Mouse (Mus musculus): ENCODE measurements around the gene Pex26. TPM values are rescaled to one million over a fixed set of nuclear protein-coding genes. Genes with fewer than 3 reads are reported as not detected.
A peak's percentile ranks its signal among the peaks of the same experiment; 100 is the strongest.

Pex26 gene
- polyA plus RNA-seq, 2 experiments from 2014 or later = 1.9 to 2.1 TPM

DNA sequence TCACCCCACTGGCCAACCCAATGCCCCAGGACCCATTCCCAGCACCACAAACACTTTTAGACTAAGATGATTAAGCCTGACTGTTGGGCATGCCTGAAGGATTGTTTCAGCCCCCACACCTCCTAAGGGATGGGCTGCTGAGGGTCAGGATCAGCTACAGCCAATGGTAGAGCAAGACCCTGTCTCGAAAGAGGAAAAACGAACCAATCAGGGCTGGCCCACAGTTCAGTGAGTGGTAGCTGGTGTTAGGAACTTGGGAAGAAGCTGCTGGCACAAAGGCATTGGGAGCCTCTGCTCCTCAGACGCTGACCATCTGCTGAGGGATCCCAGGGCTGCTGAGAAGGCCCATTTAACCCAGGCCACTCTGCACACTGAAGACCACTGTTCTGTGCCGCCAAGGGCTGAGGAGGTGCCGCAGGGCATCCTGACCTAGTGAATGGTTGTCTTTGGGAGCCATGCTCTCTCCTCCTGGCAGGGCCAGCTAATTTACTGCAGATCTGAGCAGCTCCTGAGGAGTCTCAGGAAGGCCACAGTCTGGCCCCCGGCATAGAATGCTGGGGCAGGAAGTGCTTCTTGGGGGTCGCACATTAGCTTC is 16.0 kb upstream of the Pex26 start:
- ATAC-seq = no peak

DNA sequence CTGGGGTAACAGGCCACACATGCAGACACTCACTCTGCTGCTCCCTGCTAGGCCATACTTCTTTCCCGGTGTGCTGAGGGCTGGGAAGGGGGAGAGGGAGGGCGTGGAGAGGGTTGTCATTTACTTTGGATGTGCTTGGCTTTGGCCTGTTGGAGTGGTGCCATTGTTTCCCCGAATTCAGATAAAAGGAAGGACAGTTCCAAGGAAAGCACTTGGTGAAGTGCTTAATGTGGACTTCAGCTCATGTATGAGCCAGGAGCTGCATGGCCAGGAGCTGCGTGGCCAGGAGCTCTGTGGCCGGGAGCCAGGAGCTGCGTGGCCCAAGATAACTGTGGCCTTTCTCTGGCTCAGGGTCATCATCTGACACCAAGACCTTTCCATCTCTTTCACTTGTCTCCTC is 12.4 kb upstream of the Pex26 start:
- ATAC-seq = no peak

DNA sequence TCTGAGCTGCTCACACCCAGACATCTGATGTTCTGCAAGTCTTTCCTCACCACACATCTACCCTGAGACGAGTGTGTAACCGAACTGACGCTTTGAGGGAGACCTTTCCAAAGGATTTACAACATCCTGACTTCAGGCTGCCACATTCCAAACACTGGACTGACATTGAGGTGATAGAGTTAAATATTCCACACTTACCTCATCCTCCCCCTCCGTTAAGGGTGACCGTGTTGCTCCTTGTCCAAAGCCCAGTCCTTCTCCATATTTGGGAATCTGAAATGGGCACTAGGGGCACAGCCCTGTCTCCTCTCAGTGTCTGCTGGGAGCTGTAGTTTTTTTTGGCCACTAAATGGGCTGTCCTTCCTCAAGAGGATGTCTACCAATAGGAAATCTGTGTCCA is 10.0 kb upstream of the Pex26 start:
- no peak for ATAC-seq

DNA sequence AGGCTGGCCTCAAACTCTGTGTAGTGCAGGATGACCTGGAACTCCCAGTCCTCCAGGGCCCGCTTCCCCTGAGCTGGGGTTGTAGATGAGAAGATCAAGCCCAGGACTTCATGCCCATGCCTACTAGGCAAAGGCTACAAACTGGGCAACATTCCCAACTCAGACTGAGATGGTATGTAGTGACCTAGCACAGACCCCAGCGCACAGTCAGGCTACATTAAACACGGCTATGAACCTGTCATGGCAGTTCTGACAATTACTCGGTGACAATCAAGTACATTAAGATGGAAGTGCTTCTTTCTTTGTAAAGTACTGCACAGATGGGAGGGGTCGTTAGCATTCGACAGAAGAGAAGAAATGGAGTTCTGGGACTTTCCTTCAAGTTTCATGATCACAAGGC is 8.7 kb upstream of the Pex26 start:
- no peak for ATAC-seq

DNA sequence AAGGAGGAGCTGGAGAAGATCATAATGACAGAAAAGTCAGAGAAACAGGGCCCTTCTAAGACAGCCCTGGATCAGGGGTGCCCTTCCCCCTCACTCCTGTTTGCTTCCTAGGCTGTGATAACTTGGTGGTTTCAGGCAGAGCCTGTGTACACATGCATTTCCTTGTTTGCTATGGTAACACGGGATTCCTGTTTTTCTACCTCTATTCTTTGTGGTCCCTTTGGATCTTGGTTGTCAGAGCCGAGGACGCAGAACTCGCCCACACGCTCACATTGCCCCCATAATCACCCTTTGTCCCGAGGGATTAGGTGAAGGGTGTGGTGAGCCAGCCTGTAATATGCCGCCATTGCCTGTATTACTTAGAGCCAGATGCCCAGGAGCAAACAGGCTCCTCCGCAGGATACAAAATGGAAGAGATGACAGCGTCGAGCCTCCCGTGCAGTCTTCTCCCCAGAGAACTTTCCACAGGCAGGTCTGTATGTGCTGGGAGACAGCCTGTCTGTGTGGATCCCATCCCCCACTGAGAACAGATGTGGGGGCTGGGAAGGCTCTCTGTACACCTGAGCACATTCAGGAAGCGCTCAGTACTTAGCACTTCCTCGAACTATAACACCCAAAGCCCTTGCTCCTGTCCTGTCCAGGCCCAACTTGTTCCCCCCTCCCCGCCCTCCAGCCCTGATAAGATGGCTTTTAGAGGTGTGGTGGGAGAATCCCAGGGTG is 7.3 kb upstream of the Pex26 start:
- ATAC-seq = no peak

DNA sequence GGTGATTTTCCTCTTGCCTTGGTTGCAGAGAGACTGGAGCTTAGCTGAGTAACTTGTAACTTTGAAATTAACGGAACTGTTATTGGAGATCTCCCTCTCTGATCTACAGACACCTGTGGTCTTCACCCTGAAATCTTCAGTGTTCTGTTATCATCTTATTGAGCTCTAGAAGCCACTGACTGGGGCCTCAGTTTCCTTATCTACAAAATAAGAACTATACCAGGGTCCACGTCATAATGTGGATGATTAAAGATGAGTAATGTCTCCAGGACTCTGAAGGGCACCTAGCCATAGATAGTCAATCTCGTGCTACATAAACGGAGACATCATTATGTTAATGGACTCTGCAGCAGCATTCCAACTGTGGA is 6.8 kb upstream of the Pex26 start:
- no peak for ATAC-seq

DNA sequence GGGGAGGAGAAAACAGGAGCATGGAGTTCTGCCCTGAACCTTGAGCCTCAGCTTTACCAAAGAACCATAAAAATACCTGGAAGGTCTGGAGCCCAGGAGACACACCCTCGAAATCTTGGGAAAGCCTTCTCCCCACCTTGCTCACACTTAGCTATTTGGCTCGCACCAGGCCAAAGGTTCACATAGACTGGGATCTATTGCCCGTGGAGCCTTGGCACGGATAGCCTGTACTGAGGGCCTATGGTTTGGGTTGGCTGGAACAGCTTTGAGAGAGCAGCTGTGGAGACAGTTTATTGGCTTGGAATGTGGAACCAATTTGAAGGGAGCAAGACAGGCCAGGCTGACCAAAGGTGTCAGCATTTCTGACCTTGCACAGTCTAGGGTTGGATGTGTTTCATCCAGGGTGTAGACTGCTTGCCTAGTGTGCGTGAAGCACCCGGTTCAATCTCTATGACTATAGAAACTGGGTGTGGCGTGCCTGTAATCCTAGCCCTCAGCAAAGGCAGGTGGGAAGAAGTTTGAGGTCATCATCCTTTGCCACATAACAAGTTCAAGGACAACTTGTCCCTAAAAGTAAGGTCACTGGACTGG is 6.3 kb upstream of the Pex26 start:
- ATAC-seq = no peak

DNA sequence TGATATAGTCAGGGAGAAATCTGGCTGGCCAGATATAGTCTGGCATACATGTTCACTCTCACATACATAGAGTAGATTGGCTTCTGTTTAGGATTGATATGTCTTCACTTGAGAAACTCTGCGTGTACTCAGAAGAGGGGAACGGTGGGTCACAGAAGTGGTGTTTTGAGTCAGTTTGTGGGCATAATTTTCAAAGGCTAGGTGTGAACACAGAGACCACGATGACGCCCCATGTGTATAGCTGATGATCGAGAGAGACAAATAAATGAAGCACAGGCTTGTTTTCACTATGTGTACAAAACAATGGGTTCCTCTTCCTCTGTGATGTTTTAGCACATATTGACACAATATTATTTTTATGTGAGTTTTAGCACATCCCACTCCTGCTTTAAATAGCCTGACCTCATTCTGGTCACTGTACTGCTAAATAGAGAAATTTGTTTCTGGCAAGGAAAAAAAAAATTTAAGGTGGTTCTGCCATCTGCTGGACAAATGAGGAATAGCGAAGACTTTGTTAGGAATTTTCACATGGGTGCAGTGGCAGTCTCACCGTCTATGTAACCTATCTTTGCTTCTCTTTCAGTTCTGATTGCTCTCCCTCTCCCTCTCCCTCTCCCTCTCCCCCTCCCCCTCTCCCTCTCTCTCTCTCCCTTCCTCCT is 4.6 kb upstream of the Pex26 start:
- peak; percentile 11 for ATAC-seq

DNA sequence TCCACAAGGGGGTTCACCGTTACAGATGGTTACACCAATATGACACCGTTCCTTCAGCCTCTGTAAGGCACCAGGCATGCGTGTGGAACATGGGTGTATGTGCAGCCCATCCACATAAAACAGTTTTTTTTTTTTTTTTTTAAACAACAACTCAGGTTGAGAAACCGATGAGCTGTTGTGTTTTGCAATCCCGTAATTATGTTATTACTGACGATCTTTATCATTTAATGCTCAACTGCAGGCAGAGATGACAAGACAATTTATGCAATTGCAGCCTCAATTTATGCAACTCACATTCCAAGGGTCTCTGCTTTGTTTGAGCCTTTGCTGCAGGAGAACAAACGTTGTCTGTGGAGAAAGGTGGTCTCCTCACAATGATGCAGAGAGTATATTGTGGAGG is 3.6 kb upstream of the Pex26 start:
- ATAC-seq = no peak

DNA sequence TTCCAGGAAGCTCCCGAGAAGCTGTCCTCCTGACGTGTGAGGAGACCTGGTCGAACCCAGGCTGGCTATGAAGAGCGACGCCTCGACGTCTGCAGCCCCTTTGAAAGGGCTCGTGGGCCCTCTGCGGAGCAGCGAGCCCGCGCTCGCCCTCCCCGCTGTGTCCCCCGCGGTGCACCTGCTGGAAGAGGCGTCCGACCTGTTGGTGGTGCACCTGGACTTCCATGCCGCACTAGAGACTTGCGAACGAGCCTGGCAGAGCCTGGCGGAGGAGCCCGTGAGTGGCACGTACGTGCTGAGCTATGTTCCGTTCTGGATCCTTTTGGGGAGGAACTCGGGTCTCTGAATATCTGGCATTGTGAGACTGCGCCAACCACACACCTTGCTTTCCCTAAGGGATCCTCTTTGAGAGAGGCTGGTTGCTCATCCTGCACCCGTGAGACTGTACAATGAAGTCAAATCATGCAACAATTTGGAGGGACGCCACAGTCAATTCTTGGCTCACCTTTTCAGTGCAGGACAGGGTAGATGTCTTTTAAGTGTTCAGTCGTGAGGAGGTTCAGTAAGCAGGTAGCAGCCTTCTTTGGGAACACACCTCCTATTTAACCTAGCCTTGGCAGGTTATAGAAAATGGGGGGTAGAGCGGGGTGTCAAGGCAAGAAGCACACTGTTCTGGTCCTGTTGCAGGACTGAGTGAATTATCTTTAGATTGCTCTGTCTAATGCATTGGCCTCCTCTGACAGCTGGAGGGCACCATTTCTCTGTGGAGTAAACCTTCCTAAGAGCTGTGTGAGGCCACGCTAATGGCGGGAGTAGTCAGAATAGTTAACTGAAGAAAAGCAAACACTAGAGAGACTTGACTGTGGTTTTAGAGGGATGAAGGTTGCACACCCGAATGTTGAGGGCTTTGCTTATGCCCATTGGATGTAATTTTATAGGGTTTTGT is 1.0 kb downstream of the Pex26 start:
- peak; percentile 77 for ATAC-seq

DNA sequence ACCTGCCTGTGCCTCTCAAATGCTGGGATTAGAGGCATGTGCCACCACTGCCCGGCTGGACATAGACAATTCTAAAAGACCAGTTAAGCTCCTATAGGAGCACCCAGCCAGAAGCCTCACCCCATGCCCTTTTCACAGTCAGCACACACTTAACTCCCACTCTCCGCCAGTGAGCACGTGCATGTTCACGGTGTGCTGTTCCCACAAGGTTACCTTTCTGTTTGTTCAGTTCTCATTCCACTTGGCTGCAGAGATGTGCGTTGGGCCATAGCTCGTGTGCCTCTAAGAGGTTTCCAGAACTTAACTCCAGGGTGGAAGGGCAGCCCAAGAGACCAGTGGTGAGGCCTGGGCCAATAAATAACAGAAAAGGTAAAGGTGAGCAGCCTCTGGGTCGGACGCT is 1.8 kb downstream of the Pex26 start:
- ATAC-seq = no peak

DNA sequence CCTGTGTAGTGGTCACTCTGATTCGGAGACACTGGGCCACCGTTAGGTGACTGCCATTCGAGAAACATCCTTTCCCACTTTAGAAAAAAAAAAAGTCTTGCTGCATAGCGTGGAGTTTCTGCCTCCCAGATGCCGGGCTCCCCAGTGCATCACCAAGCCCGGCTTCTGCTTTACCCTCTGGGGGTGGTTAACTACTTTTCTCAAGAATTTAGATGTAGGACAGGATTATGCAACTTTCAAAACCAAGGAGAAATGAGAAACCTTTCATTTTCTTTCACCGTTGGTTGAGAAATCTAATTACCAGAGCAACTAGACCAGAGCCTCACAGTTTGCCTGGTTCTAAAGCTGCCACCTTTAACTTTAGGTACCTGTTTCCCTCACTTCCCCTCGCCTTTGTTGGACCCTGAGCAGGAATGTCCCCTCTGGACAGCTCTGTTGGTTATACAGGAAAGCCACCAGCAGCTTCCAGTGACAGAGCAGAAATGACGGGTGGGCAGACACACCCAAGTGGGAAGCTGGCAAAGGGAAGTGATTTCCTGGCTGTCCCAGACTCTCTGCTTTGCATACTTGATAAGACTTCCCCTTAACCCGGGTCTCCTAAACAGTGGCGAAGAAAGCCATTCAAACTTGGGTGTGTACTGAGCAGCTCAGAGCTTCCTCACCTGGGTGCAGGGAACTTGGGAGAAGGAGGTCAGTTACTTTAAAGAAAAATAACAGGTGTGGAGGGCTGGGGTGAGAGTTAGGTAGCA is 8.0 kb downstream of the Pex26 start:
- ATAC-seq = no peak

DNA sequence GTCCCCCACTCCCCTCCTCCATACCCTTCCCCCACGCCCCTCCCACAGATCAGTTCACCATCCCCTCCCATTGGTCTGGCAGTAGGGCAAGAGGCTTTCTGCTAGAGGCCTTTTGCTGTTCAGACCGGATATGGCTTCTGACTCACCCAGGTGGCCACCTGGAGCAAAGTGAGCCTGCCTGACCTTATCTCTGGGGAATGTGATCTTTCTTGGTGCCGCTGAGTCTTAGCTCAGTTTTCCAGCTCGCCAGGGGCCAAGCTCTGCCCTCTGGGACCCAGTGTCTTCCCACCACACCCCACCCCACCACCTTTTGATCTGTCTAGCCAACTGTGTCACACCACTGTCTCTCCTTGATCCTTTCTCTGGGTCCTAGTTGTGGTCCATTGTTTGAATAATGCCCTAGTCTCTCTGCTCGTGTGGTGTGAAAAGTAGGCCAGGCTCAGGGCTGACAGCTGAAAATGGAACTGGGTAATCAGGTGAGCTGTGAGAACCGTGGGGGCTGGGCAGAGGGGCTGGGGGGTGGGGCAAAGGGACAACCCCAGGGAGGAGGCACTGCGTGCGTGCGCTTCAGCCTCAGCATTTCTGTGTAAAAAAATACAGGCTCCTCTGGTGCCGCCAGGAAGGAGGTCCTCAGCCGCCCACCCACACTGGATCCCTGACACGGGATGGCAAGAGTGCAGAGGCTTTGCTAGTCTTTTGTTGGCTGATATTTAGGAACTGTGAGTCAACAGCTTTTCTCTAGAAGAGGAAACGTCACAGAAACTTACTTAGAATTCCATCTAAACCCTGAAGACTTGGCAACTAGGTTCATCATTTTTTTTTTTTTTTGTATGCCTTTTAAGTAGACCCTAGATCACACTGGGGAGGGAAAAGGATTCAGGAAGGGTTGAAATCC is 10.8 kb downstream of the Pex26 start:
- ATAC-seq = no peak

DNA sequence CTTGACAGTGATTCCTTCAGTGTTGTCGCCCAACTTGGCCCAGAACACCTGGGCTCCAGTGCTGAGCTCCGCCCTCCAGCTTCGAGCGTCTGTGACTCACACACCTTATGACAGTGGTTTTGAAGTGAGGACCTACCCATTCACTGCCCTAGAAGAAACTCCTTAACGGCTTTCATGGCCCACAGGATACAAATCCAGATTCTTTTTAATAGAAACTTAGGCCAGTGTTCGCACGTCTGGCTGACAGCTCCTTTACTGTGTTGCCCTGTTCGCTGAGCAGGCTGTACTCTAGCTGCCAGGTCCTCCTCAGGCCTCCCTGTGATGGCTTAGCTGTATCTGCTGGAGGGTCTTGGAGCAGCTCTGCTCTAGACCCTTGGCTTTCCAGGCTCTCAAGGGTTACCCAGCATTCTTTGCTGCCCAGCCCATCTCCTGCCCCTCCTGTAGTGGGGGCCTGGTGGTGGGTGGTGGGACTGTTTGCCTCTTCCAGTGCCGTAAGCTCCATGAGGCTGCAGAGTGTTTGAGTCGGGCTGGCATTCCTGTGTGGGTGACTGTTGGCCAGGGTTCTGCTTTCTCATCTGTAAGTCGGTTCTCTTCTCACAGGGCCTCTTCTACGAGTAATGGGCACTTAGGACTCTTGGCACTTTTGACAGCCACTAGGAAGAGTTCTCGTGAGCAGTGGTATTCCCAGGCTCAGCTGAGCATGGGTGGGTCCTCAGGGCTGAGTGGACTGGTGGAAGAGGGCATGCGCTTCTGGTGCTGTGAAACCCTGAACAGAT is 11.7 kb downstream of the Pex26 start:
- ATAC-seq = no peak

DNA sequence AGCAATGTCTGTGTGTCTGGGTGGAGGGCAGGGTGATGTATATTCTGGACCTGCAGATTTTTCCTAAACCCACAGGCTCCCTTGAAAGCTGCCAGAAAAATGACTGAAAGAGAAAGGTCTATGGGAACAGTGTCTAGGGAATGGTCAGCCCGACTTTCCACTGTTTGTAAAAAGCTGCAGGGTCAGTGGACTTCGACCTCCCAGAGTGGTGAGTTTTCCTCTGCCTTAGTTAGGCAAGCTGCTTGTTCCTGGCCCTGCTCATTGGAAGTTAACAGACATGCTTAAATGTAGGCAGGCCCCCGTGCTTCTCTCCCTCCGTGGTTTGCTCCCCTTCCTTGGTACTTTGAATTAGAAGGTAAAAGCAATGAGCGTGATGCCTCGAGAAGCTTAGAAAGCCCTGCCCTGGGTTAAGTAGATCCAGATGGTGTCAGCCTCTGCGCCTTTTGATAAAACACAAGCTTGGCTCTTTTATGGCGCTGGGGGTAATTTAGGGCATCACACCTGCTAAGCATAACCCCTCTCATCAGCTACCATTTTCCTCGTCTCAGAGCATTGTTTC is 14.4 kb downstream of the Pex26 start:
- no peak for ATAC-seq

DNA sequence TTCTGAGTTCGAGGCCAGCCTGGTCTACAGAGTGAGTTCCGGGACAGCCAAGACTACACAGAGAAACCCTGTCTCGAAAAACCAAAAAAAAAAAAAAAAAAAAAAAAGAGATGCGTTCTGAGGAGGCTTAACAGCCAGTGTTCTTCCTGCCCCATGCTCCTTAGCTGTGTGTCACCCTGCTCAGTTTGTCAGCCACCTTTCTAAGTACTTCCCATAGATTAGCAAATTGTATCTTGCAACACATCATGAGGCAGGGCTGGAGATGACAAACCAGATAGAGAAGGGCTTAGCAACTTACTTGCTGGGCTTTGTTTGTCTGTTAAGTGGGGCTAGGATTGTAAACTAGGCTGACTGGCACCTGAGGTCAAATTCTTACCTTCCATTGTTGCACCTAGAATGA is 17.0 kb downstream of the Pex26 start:
- ATAC-seq = no peak

DNA sequence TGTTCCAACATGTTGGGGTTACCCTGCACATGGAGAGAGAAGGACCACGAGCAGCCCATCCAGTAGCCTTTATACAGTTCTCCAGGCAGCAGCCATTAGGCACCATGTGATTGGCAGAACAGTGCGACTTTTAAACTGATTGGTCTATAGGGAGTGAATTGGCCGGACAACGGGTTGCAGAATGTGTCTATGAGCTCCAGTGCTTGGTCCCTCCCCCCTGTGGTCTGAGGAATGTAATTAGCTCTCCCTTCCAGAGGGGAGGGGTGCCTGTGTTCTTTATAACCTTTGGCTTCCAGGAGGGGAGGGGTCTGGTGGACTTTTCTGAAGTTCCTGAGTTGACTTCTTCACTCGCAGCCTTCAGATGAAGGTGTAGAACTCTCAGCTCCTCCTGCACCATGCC is 18.6 kb downstream of the Pex26 start:
- ATAC-seq = no peak

DNA sequence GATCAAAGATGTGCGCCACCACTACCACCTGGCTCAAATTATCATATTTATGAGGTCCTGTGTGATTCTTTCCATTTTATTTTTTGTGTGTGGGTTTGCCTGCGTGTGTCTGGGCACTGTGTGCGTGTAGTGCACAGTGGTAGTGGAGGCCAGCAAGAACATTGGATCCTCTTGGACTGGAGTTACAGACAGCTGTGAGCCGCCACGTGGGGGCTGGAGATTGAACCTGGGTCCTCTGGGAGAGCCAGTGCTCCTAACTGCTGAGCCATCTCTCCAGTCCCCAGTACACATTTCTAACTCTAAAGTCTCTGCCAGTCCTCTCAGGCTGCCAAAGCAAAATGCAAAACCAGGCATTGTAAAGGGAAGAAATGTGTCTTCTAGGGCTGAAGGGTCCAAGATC is 23.0 kb downstream of the Pex26 start:
- no peak for ATAC-seq

DNA sequence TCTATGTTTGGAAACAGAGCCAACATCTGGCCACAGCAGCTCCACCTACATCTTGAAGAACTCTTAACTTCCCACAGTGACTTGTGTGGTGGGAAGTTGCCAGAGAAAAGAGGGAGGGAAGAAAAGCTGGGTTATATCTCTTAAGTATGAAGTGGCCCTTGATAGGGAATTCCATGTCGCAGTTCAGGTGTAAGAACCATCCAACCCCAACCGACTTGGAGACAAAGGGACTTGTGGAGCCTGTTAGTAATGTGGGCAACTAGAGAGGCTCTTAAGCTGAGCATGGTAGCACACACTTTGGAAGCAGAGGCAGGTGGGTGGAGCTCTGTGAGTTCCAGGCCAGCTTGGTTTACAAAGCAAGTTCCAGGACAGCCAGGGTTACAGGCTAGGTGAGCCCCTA is 26.1 kb downstream of the Pex26 start:
- ATAC-seq = no peak

Data from activated CD4-positive, CD25-positive, alpha-beta regulatory T cell, adult 4 months (primary cell).